Mouse (Mus musculus): Measurements from ENCODE around the gene Olfr371. TPM values are rescaled to one million over a fixed set of nuclear protein-coding genes. Genes with fewer than 3 reads are reported as not detected.

The Olfr371 gene
- not detected for total RNA-seq (2021)

DNA sequence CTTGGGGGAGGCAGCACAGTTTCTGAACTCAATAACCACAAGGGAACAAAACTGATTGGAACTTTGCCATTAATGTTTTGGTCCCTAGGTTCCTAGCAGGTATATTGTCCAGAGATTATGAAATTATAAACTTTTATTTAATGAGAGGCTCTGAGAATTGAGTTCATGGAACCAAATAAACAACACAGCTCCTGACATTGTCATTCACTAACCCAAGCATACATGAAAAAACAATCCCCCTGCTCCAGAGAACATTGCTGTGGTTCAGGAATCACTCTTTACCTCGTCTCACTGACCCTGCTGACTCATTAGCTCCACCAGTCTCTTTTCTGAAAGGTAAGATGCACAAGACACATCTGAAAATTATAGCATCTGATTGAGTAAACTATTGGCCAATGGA lies at the start of gene Olfr371:
Olfr371 (plus strand) TSS at position 301 of the 400 bp plus-strand sequence.
- no peak for DNase-seq (ENCODE audit: low spot score)
- intact Hi-C loops (cut with DNase I): no loop called here

DNA sequence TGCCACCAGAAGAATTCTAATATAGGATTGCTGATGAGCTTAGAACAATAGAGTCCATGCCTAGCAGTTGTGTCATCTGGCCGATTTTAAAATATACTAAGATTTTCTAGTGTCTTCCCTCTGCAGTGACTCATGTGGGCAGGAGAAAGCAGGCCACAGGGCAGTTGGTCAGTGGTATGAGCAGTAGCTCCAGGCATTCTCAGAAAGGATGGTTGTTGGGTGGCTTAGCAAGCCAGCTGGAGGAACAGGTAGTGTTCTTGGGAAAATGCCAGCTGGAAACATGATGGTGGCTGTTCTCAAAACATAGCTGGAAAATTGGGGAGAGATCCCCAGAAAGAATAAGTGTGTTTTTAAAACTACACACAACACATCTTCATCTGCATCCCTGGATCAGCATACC lies 33.4 kb upstream of the Olfr371 start:
- no peak for DNase-seq (ENCODE audit: low spot score)
- intact Hi-C loops (cut with DNase I): no loop called here

DNA sequence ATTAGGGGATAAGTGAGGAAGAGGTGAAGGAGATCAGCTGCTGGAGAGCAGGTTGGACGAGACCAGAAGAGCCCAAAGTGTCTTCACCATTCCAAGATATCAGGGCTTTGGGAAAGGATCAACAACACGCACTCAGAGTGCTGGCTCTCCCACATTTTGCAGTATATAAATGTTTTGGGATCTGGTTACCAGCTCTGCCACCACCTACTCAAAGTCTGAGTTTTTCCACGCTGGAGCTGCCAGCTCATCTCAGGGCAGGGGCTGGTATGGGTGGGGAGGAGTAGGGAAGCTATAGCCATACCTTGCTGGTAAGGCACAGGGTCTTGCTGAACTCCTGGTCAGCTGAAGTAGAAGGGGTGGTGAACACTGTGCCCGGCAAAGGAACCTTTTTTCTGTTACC lies 5.6 kb upstream of the Olfr371 start:
- intact Hi-C loops (cut with DNase I): no loop called here
- DNase-seq (ENCODE audit: low spot score): no peak

DNA sequence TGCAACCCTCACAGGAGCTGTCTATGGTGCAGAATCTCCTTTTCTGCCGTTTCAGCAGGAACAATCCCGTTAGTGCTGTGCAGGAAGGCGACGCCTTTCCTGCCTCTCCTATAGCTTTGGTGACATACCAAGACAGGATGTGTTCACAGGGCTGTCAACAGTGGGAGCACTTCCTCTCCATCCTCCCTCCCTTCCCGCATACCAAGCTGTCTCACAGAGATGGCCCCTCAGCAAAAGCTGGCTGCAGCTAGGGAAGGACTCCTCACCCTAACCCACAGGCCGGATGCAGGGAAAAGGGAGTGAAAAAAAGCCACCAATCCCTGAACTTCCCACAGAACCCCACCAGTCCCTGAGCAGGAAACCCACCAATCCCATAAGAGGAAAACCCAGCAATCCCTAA lies 4.8 kb upstream of the Olfr371 start:
- intact Hi-C loops (cut with DNase I): no loop called here
- DNase-seq (ENCODE audit: low spot score): peak; percentile 7

- intact Hi-C loops (cut with DNase I): no loop called here
- no peak for DNase-seq (ENCODE audit: low spot score)
Observed at GRCm38 (mm10) chr8:85227297-85227696, 1.5 kb downstream of the Olfr371 start.

Other genes starting within 250 kb of the Olfr371 start
- gene Junb, start 247.3 kb upstream of the Olfr371 start, total RNA-seq (2021): 10 to 100 TPM; 13.8 to 17.2 TPM
- gene Hook2, start 235.4 kb upstream of the Olfr371 start, total RNA-seq (2021): 1 to 10 TPM; 2.0 to 2.1 TPM
- gene Best2, start 211.5 kb upstream of the Olfr371 start, total RNA-seq (2021): not detected
- gene Asna1, start 200.7 kb upstream of the Olfr371 start, total RNA-seq (2021): 10 to 100 TPM; 65.0 to 67.4 TPM
- 10 to 100 TPM; 82.7 to 88.7 TPM for gene Trir, start 199.2 kb upstream of the Olfr371 start, total RNA-seq (2021)
- gene Tnpo2, start 189.1 kb upstream of the Olfr371 start, total RNA-seq (2021): 10 to 100 TPM; 28.0 to 28.7 TPM
- gene Fbxw9, start 165.9 kb upstream of the Olfr371 start, total RNA-seq (2021): 1 to 10 TPM; 3.5 to 4.6 TPM
- gene Gm5741, start 158.0 kb upstream of the Olfr371 start, total RNA-seq (2021): not detected
- gene Dhps, start 154.2 kb upstream of the Olfr371 start, total RNA-seq (2021): 10 to 100 TPM; 26.4 to 26.5 TPM
- 10 to 100 TPM; 39.4 to 43.1 TPM for gene Wdr83os, start 145.2 kb upstream of the Olfr371 start, total RNA-seq (2021)
- 10 to 100 TPM; 31.8 to 35.3 TPM for gene Wdr83, start 144.7 kb upstream of the Olfr371 start, total RNA-seq (2021)
- 10 to 100 TPM; 24.7 to 26.5 TPM for gene Man2b1, start 142.7 kb upstream of the Olfr371 start, total RNA-seq (2021)
- 1 to 10 TPM; 2.1 to 2.6 TPM for gene Zfp791, start 102.9 kb upstream of the Olfr371 start, total RNA-seq (2021)
- not detected for gene Cks1brt, start 74.1 kb upstream of the Olfr371 start, total RNA-seq (2021)
- gene Orc6, start 73.6 kb downstream of the Olfr371 start, total RNA-seq (2021): 1 to 10 TPM; 7.0 to 7.9 TPM
- gene Vps35, start 73.8 kb downstream of the Olfr371 start, total RNA-seq (2021): 10 to 100 TPM; 64.5 to 70.6 TPM
- gene Mylk3, start 160.4 kb downstream of the Olfr371 start, total RNA-seq (2021): 100 to 1,000 TPM; 367 to 440 TPM
- 10 to 100 TPM; 21.6 to 25.2 TPM for gene 4921524J17Rik, start 206.8 kb downstream of the Olfr371 start, total RNA-seq (2021)

Measured in heart, postnatal 25 days (tissue).